Mouse (Mus musculus) G1E (cell line): ENCODE measurements at regions not wholly inside any gene's neighbourhood (a gene's known extent, or its start where the extent isn't known, plus 50 kb on each side); places are given as distances from the start of the nearest gene placed in this dataset.

Experiments used
- CTCF ChIP-seq: IDR thresholded peaks from 2 replicates; pipeline ENCODE4 v1.5.1; 2012; ENCODE audit warnings: low read depth, low read length, inconsistent platforms, mixed read lengths
- TAL1 ChIP-seq: conservative IDR thresholded peaks from 2 replicates; pipeline ENCODE4 v1.6.1; 2012; ENCODE audit warnings: low read depth, low read length, inconsistent platforms, mixed read lengths

DNA sequence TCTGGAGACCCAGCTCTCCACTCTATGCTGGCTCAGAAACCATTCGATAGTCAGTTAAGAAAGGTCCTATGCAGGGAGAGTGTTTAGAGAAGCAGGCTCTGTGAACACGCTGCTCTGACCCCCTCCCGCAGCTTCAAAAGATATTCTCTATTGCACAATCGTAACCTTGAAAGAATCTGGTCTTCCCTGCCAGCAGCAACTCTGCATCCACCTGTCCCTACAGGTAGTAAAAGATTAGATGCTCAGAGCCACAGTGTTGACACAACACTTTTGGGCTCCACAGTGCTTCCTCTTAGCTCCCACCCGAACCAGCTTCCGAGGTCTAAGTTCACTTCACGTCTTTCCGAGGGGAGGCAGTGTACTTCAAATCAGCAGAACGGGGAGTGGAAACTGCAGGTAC lies 118.9 kb upstream of the Klf14 start:
- TF ChIP-seq CTCF (no peak), TAL1 (no peak)
